Mouse (Mus musculus) cortical plate, adult 2 months (tissue): ENCODE measurements around the gene Usp11.

Experiments
- CTCF ChIP-seq: fragments of 200-500 bp; IDR thresholded peaks from 2 replicates; pipeline ENCODE4 v1.5.1; 2011; ENCODE audit warnings: mild to moderate bottlenecking, control low read depth, low read length; ENCODE audit not compliant: insufficient read depth; ENCODE audit errors: extremely low read depth
- POLR2A ChIP-seq: fragments of 200-500 bp; IDR thresholded peaks from 2 replicates; pipeline ENCODE4 v1.6.1; 2011; ENCODE audit warnings: mild to moderate bottlenecking, low read length, control low read depth; ENCODE audit not compliant: insufficient read depth; ENCODE audit errors: extremely low read depth

- TF ChIP-seq CTCF (no peak), POLR2A (no peak)
Observed at GRCm38 (mm10) chrX:20657593-20657992, 46.1 kb upstream of the Usp11 start.
